Mouse (Mus musculus): ENCODE results near the gene 5430427O19Rik. TPM values are rescaled to one million over a fixed set of nuclear protein-coding genes. Genes with fewer than 3 reads are reported as not detected.

5430427O19Rik gene
- polyA plus RNA-seq (2014; fragmentation: Illumina TruSeq; extraction: RNeasy Lipid Tissue Mini Kit (QIAGEN cat#74804); ENCODE audit: insufficient read depth, low read depth, low replicate concordance) = 1.2 TPM

DNA sequence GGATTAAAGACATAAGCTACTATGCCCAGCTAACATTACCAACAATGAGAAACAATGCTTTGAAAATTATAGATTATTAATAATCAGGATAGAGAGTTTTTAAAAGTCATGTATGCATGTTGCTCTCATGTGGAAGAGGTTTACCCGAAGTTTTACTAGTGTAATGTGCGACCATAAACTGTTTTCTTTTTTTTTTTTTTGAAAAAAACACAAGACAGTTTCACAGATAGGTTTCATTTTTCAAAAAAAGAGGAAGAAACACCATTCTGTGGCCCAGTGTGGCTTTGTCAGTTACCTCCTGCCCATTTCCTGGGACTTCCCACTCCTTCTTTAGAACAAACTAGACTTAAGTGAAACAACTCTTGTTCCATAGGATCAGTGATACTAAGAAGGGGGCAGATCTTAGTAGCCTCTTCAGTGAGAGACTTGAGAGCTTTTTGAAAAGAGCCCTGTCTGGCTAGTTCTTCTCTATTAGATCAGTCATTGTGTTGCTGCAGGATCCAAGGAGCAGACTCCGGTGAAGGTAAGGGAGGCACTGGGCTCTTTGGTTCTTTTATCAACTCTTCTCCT lies at the start of gene 5430427O19Rik:
Gene 5430427O19Rik, plus strand, starts transcription at position 441 of the 570 bp plus-strand sequence.

Other genes with a start within 250 kb of the 5430427O19Rik start
- gene Gk, start 93.5 kb upstream of the 5430427O19Rik start, polyA plus RNA-seq (2014; fragmentation: Illumina TruSeq; extraction: RNeasy Lipid Tissue Mini Kit (QIAGEN cat#74804); ENCODE audit: insufficient read depth, low read depth, low replicate concordance) = 4.4 TPM
- not detected for gene Samt3, start 173.8 kb downstream of the 5430427O19Rik start, polyA plus RNA-seq (2014; fragmentation: Illumina TruSeq; extraction: RNeasy Lipid Tissue Mini Kit (QIAGEN cat#74804); ENCODE audit: insufficient read depth, low read depth, low replicate concordance)

Data from lung, adult 10 weeks (tissue).